Mouse (Mus musculus) testis, postnatal 10 days (tissue): ENCODE measurements around the gene Cep250.

Experiments
- DNase-seq: peaks from one replicate; pipeline ENCODE4 v3.0.0; 2021; ENCODE audit warnings: low spot score

Gene Cep250

DNA sequence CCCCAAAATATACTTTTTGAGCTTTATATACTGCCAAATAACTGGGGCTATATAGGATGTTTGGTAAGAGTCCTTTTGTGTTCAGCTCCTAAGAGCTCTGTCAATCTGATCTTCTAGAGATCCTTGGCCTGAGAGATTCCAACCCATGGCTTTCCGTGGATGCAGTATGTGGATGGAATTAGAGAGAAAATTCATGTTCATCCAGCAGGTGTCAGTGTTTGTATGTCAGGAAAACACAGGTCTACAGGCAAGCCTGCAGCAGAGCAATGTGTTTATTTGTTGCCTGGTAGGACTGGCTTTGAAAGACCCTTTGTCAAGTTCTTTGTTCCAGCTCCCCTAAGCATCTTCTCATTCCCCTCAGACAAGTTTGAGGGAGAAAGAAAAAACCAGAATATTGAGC lies 6.7 kb downstream of the Cep250 start:
- no peak for DNase-seq

DNA sequence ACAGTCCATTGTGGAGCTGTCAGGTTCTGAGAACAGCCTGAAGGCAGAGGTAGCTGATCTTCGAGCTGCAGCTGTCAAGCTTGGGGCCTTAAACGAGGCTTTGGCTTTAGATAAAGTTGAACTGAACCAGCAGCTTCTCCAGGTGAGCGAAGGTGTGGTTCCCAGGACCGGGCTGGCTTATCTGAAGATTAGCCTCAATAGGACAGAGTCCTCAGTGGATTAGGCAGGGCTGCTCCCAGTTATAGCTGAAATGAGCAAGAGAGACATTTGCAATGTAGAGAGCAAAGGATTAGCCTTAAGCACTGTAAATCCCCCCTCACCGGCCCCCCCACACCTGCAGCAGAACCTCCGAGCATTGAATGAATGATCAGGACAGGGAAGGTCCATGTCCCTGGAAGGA lies 17.1 kb downstream of the Cep250 start:
- DNase-seq = no peak

DNA sequence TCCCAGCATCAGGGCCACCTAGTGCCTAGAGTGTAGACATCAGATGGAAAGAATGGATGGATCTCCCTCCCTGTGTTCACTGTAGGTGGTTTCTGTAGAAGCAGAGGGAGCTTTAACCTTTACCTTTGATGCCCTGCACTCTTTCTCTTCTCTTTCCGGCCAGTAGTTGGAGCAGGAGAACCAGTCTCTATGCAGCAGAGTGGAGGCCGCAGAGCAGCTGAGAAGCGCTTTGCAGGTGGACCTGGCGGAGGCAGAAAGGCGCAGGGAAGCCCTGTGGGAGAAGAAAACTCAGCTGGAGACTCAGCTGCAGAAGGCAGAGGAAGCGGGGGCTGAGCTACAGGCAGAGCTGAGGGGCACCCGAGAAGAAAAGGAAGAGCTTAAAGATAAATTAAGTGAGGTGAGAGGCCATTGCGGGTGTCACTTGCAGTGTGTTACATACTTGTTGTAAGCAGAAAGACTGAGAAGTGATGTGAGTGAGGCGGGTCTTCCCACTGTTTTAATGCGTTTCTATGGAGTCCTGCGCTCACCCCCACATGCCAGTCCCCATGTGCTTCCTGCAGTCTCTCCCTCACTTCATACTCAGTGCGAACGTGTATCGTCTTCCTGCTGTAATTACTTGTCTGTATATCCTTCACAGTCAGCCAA lies 18.0 kb downstream of the Cep250 start:
- no peak for DNase-seq

DNA sequence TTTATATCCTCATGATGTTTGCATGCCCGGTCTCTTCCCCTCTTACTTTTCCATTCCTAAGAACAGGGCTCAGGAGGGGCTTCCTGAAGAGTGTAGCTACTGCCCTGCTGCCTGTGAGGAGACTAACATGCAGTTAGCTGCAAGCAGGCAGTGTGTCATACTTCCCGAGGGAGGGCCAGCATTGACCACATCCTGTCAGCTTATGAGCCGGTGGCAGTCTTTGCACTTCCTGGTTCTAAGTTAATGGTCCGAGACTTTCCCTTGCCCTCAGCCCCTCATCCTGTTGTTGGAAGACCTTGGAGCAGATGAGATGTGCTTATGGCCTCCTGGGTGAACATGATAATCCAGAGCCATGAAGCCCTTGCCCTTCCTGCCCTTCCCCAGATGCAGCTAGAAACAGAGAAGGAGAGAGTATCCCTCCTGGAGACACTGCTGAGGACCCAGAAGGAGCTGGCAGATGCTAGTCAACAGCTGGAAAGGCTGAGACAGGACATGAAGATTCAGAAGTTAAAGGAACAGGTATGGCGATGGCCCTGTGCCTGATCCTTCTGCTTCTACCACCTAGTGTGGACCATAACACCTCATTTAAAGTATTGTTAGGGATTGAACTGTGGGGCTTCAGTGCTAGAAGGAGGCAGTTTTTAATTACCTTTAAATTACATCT lies 23.2 kb downstream of the Cep250 start:
- no peak for DNase-seq

DNA sequence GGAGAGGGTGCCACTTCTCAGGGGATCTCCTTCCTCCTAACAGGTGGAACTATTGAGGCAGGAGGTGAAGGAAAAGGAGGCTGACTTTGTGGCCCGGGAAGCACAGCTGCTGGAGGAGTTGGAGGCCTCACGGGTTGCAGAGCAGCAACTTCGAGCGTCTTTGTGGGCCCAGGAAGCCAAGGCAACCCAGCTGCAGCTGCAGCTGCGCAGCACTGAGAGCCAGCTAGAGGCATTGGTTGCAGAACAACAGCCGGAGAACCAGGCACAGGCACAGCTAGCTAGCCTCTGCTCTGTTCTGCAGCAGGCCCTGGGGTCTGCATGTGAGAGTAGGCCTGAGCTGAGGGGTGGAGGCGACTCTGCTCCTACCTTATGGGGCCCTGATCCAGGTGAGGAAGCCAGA lies 29.5 kb downstream of the Cep250 start:
- no peak for DNase-seq

DNA sequence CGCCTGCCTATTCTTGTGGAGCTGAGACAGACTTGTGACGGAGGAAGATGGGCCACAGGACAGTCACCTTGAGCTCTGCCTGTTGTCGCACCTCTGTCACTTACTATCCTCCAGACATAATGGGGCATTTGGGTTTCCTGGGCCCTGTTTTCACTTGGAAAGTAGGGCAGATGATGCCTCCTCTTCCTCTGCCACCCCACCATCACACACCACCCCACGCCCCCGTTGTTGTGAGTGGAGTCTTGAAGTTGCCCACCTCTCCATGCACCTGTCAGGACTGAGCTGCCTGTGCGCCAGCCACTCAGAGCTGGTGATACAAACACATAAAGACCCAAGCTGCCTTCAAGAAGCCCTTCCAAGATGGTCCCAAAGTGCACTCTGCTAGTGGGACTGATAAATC lies 30.9 kb downstream of the Cep250 start:
- DNase-seq = no peak

DNA sequence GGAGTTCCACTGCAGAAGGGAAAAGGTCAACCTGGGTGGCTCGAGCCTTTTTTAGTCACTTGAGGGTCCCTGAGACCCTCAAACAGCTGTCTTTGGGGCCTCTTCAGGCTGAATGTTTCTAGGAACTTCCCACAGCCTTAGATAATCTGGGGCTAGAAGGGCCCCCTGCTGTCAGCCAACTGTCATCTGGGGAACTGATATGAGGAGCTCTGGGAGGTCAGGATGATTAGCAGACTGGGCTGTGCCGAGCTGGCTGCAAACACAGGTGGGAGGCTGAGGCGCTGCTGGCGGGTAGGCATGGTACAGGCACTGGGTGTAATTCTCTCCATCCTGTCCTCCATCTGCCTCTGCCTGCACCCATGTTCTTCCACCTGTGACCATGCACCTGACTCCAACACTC lies 32.8 kb downstream of the Cep250 start:
- no peak for DNase-seq

DNA sequence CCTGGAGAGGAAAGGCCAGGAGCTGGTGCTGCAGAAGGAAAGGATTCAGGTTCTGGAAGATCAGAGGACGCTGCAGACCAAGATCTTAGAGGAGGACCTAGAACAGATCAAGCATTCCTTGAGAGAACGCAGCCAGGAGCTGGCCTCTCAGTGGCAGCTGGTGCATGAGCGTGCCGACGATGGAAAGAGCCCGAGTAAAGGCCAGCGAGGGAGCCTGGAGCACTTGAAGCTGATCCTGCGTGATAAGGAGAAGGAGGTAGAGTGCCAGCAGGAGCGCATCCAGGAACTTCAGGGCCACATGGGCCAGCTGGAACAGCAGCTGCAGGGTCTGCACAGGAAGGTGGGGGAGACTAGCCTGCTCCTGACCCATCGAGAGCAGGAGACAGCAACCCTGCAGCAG lies 34.9 kb downstream of the Cep250 start:
- DNase-seq = no peak

DNA sequence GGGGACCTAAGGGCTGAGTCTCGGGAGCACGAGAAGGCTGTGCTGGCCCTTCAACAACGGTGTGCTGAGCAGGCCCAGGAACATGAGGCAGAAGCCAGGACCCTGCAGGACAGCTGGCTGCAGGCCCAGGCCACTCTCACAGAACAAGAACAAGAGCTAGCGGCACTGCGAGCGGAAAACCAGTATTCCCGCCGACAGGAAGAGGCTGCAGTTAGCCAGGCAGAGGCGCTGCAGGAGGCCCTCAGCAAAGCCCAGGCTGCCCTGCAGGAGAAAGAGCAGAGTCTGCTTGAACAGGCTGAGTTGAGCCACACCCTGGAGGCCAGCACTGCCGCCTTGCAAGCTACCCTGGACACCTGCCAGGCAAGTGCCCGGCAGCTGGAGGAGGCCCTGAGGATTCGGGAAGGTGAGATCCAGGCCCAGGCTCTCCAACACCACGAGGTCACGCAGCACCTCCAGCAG lies 35.6 kb downstream of the Cep250 start:
- DNase-seq = peak; percentile 67

DNA sequence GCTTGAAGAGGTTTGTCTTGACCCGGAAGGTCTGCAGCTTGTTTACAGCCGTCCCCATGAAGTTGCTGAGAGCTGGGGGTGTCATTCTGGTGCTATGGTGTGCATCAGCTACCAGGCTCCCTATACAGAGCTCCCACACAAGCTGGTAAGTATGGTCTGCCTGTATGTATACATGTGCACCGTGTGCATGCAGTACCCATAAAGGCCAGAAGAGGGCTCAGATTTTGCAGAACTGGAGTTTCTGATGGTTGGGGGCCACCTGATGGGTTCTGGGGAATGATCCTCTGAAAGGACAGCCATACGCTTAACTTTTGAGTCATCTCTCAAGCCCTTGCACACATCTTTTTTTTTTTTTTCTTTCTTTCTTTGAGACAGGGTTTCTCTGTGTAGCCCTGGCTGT lies 49.1 kb downstream of the Cep250 start:
- DNase-seq = no peak

DNA sequence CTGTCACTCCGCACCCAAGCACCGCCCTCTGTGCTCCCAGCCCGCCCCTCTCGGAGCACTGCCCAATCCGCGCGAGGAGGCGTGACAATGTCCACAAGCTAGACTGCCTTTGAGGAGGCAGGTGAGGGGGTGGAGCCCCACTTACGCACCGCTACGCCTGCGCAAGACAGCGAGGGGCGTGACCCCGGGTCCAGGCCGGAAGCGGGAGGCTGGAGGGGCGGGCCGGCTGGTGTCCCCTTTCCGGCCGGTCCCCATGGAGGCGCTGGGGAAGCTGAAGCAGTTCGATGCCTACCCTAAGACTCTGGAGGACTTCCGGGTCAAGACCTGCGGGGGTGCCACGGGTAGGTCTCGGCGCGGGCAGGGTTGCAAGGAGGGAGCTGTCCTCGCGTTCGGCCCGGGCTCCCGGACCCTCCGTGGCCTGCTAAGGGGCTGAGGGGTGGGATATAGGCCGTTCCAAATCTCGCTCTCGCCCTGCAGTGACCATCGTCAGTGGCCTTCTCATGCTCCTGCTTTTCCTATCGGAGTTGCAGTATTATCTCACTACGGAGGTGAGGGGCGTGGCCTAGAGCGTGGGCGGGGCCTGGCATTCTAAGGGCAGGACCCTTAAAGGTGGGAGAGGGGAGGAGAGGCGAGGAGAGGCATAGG lies 51.8 kb downstream of the Cep250 start, which contains the start of the genes 6430550D23Rik and Ergic3:
6430550D23Rik (minus strand) TSS at position 90 of the 645 bp plus-strand sequence.
Ergic3 (plus strand) TSS at position 158 of the 645 bp plus-strand sequence.
- DNase-seq = peak; percentile 99

DNA sequence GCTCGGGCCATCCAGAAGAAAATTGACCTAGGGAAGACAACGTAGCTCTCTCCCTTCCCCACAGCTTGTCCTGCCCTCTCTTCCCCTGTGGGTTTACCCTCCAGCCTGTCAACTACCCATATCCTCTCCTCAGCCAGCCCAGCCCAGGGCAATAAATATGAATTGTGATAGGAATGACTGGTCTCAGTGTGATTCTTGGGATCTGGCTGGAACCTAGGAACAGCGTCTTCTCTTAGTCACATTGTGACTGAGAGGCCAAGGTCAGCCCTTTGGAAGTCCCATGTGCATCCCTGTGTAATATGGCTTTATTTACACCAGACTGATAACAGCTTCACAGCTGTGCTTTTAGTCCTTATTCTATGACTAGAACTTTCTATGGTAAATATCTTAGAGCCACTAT lies 61.8 kb downstream of the Cep250 start:
- DNase-seq = no peak

DNA sequence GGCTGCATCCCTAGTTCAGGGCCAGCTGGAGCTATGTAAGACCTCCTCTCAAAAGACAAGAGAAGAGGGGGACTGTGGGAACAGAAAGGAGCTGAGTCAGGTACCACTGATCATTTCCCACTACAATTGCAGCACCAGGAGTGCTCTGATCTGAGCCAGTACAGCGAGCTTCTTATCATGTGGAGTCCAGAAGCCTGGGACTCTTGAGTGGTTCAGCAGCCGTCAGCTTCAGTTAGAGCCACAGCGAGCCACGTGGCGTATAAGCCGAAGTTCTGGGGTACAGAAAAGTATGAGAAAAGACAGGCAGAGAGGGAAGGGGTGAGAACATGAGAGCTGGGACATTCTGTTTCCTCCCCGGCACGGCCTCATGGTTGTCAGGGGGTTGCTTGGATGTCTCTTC lies 65.0 kb downstream of the Cep250 start:
- no peak for DNase-seq

DNA sequence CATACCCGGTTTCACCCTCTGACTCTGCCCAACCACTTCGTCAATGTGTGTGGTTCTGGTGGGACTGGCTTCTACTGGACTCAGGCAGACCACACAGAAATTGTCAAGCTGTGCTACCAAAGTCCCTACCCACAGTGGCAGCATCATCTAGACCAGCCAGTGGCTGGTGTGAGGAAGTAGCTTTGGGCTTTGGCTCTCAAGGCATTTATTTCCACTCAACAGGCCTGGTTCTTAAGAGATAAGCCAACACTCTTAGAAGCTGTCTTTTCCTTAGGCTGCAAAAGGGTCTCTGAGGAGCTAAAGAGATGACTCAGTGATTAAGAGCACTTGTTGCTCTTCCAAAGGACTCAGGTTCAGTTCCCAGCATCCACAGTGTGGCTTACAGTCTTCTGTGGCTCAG lies 65.5 kb downstream of the Cep250 start:
- DNase-seq = no peak

DNA sequence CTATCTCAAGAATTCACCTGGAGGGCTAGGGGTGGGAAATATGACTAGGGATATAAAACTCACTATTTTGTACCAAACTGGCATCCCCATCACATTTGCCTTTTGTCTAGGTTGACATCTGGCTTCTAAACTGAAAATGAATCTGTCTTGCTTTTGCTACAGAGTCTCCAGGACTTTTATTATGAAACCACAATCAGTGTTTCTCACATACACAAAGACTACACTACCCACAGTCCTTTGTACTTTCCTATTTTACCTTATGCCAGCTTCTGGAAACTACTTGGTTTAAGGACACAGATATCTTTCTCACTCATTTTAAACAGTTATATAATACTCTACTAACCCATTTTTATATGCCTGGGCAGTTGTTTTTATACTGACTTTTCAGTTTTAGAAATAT lies 69.2 kb downstream of the Cep250 start:
- no peak for DNase-seq

DNA sequence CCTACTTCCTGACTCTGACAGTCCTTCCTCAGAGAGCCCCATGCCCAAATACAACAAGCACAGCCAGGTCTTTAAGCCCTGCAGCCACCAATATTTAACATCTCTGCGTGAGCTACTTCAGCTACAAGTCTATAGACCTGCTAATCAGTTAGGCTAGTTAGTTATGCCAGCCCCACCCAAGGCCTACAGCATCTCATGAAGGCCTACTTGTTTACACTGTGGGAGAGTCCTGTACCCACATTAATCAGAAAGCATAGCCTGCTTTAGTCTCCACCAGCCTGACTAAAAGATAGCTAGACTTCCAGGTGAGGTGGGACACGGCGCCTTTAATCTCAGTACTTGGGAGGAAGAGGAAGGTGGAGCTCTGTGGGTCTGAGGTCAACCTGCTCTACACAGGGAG lies 83.1 kb downstream of the Cep250 start:
- DNase-seq = no peak

DNA sequence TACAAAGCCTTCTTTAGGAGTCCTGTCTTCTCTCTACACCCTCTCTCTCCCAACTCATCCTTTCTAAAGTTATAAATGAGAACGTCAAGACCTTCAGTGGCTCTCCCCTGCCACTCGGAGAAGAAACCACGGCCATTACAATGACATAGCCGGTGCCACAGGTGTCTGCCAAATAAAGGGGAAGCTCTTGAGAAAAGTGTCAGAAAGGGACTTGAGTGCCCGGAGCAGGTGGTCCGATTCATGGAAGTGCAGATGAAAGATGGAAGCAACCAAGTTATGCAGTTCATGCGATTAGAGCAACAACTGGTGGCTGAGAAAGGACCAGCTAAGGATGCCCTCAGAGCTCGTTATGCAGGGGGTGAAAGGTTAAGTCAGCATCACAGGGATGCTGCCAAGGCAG lies 86.6 kb downstream of the Cep250 start:
- no peak for DNase-seq

DNA sequence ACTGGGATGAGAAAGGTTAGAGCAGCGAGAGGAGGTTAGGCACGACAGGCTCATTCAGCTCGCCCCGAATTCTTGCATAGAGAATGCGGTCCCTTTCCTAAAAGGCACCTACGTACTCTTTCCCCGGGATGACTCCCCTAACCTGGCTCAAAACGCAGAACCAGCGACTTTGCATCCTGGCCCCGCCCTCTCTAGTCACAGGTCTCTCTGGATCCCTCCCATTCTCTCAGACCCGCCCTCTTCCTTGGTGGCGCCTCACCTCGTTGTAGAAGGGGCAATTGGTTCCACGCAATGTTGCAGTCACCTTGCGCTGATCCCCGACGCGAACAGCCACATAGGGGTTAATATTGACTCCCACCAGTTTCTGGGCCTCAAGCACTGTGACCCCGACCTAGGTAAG lies 91.7 kb downstream of the Cep250 start:
- DNase-seq = no peak
